Mouse (Mus musculus) MEL (cell line): ENCODE results near the gene Dpy19l3. TPM values are rescaled to one million over a fixed set of nuclear protein-coding genes. Genes with fewer than 3 reads are reported as not detected.

ENCODE experiments used
- DNase-seq: peaks from one replicate; pipeline ENCODE4 v3.0.0; 2011; ENCODE audit warnings: low read depth, low spot score
- H3K27ac ChIP-seq: 2 replicates; pipeline ENCODE4 v1.5.1; 2012; ENCODE audit warnings: low read depth, mild to moderate bottlenecking, control low read depth, low read length, moderate library complexity; ENCODE audit not compliant: control insufficient read depth
- H3K27me3 ChIP-seq, 2 experiments: fragments of 150-350 bp in 1 of 2; sonication (generic) in 1 of 2; 2 replicates each; pipeline ENCODE4 v1.6.1; 2012; ENCODE audit warnings: low read length in 2 of 2, mild to moderate bottlenecking in 2 of 2, improper control_type of control experiment in 1 of 2, moderate library complexity in 1 of 2; ENCODE audit not compliant: insufficient read depth in 2 of 2, control insufficient read depth in 1 of 2
- H3K36me3 ChIP-seq, 2 experiments: 2 replicates each; pipeline ENCODE4 v1.6.1; 2012 to 2014; ENCODE audit warnings: low read length in 2 of 2, improper control_type of control experiment in 1 of 2, inconsistent platforms in 1 of 2, mild to moderate bottlenecking in 1 of 2; ENCODE audit not compliant: insufficient read depth in 2 of 2, control insufficient read depth in 1 of 2
- H3K4me1 ChIP-seq, 2 experiments: fragments of 150-350 bp in 1 of 2; sonication (generic) in 1 of 2; 2 replicates each; pipeline ENCODE4 v1.6.1; 2012; ENCODE audit warnings: low read length in 2 of 2, improper control_type of control experiment in 1 of 2, mild to moderate bottlenecking in 1 of 2; ENCODE audit not compliant: insufficient read depth in 2 of 2, control insufficient read depth in 1 of 2
- H3K4me3 ChIP-seq, 2 experiments: fragments of 150-350 bp in 1 of 2; sonication (generic) in 1 of 2; 2 replicates each; pipeline ENCODE4 v1.5.1; 2012; ENCODE audit warnings: low read depth in 2 of 2, low read length in 2 of 2, mild to moderate bottlenecking in 2 of 2, moderate library complexity in 2 of 2, control low read depth in 1 of 2, improper control_type of control experiment in 1 of 2; ENCODE audit not compliant: control insufficient read depth in 1 of 2, insufficient read depth in 1 of 2
- H3K79me2 ChIP-seq: 2 replicates; pipeline ENCODE4 v1.6.1; 2012; ENCODE audit warnings: mild to moderate bottlenecking, low read length, moderate library complexity; ENCODE audit not compliant: control insufficient read depth, poor library complexity, insufficient read depth
- H3K9ac ChIP-seq: 2 replicates; pipeline ENCODE4 v1.6.1; 2012; ENCODE audit warnings: low read depth, mild to moderate bottlenecking, control low read depth, low read length, moderate library complexity; ENCODE audit not compliant: control insufficient read depth, poor library complexity, severe bottlenecking
- H3K9me3 ChIP-seq: fragments of 150-350 bp; sonication (generic); replicated peaks from 2 replicates; pipeline ENCODE4 v1.6.1; 2012; ENCODE audit warnings: mild to moderate bottlenecking, low read length, improper control_type of control experiment, moderate library complexity; ENCODE audit not compliant: insufficient read depth
- BHLHE40 ChIP-seq: IDR thresholded peaks from 2 replicates; pipeline ENCODE4 v1.6.1; 2012; ENCODE audit warnings: low read depth, mild to moderate bottlenecking, inconsistent platforms, low read length, improper control_type of control experiment, borderline replicate concordance
- CHD1 ChIP-seq: IDR thresholded peaks from 2 replicates; pipeline ENCODE4 v1.6.1; 2012; ENCODE audit warnings: low read depth, mild to moderate bottlenecking, inconsistent platforms, low read length, improper control_type of control experiment
- CHD2 ChIP-seq: IDR thresholded peaks from 2 replicates; pipeline ENCODE4 v1.6.1; 2011; ENCODE audit warnings: low read length, improper control_type of control experiment
- CTCF ChIP-seq, 3 experiments: IDR thresholded peaks in 2 of 3; conservative IDR thresholded peaks in 1 of 3; 2 replicates each; pipeline ENCODE4 v1.5.1; 2011 to 2012; ENCODE audit warnings: low read length in 3 of 3, low read depth in 2 of 3, mild to moderate bottlenecking in 2 of 3, improper control_type of control experiment in 1 of 3, inconsistent platforms in 1 of 3, mixed read lengths in 1 of 3, moderate library complexity in 1 of 3; ENCODE audit not compliant: control insufficient read depth in 1 of 3, insufficient read depth in 1 of 3, poor library complexity in 1 of 3, severe bottlenecking in 1 of 3
- ELF1 ChIP-seq: IDR thresholded peaks from 2 replicates; pipeline ENCODE4 v1.6.1; 2014; ENCODE audit warnings: low read depth, mild to moderate bottlenecking, inconsistent platforms, low read length, improper control_type of control experiment, moderate library complexity
- EP300 ChIP-seq, 2 experiments: IDR thresholded peaks; 2 replicates each; pipeline ENCODE4 v1.6.1; 2011; ENCODE audit warnings: improper control_type of control experiment in 2 of 2, low read length in 2 of 2, low read depth in 1 of 2, mild to moderate bottlenecking in 1 of 2
- ETS1 ChIP-seq: IDR thresholded peaks from 2 replicates; pipeline ENCODE4 v1.6.1; 2012; ENCODE audit warnings: low read depth, mild to moderate bottlenecking, inconsistent platforms, low read length, improper control_type of control experiment, moderate library complexity
- GABPA ChIP-seq: IDR thresholded peaks from 2 replicates; pipeline ENCODE4 v1.6.1; 2012; ENCODE audit warnings: low read depth, mild to moderate bottlenecking, inconsistent platforms, low read length, improper control_type of control experiment, moderate library complexity
- GATA1 ChIP-seq: IDR thresholded peaks from 2 replicates; pipeline ENCODE4 v1.6.1; 2011; ENCODE audit warnings: low read depth, low read length, improper control_type of control experiment
- HCFC1 ChIP-seq: IDR thresholded peaks from 2 replicates; pipeline ENCODE4 v1.6.1; 2012; ENCODE audit warnings: low read depth, mild to moderate bottlenecking, inconsistent platforms, low read length, improper control_type of control experiment, moderate library complexity
- JUND ChIP-seq: IDR thresholded peaks from 2 replicates; pipeline ENCODE4 v1.6.1; 2011; ENCODE audit warnings: low read depth, mild to moderate bottlenecking, improper control_type of control experiment, low read length
- MAFK ChIP-seq: IDR thresholded peaks from 2 replicates; pipeline ENCODE4 v1.6.1; 2011; ENCODE audit warnings: low read depth, mild to moderate bottlenecking, low read length, improper control_type of control experiment, borderline replicate concordance
- MAX ChIP-seq: IDR thresholded peaks from 2 replicates; pipeline ENCODE4 v1.6.1; 2011; ENCODE audit warnings: low read length, improper control_type of control experiment
- MEF2A ChIP-seq: IDR thresholded peaks from 2 replicates; pipeline ENCODE4 v1.6.1; 2014; ENCODE audit warnings: low read depth, mild to moderate bottlenecking, inconsistent platforms, low read length, improper control_type of control experiment; ENCODE audit not compliant: poor library complexity, insufficient replicate concordance, severe bottlenecking; ENCODE audit errors: extremely low read depth
- MYC ChIP-seq: IDR thresholded peaks from 2 replicates; pipeline ENCODE4 v1.6.1; 2011; ENCODE audit warnings: low read depth, mild to moderate bottlenecking, low read length, improper control_type of control experiment, moderate library complexity
- NELFE ChIP-seq: IDR thresholded peaks from 2 replicates; pipeline ENCODE4 v1.6.1; 2011; ENCODE audit warnings: low read depth, low read length, improper control_type of control experiment
- NRF1 ChIP-seq: IDR thresholded peaks from 2 replicates; pipeline ENCODE4 v1.6.1; 2014; ENCODE audit warnings: low read depth, mild to moderate bottlenecking, inconsistent platforms, low read length, improper control_type of control experiment, moderate library complexity; ENCODE audit not compliant: poor library complexity, insufficient read depth, severe bottlenecking
- POLR2A ChIP-seq, 2 experiments: IDR thresholded peaks; 2 replicates each; pipeline ENCODE4 v1.6.1; 2011 to 2012; ENCODE audit warnings: low read length in 2 of 2, mild to moderate bottlenecking in 2 of 2, control low read depth in 1 of 2, improper control_type of control experiment in 1 of 2, low read depth in 1 of 2, moderate library complexity in 1 of 2; ENCODE audit not compliant: control insufficient read depth in 1 of 2, insufficient read depth in 1 of 2, poor library complexity in 1 of 2
- POLR2AphosphoS2 ChIP-seq: IDR thresholded peaks from 2 replicates; pipeline ENCODE4 v1.6.1; 2011; ENCODE audit warnings: low read length, improper control_type of control experiment
- POLR2AphosphoS5 ChIP-seq: IDR thresholded peaks from 2 replicates; pipeline ENCODE4 v1.6.1; 2012; ENCODE audit warnings: low read depth, borderline replicate concordance, mild to moderate bottlenecking, inconsistent platforms, low read length, moderate library complexity, mixed read lengths
- RCOR1 ChIP-seq: IDR thresholded peaks from 2 replicates; pipeline ENCODE4 v1.6.1; 2012; ENCODE audit warnings: low read depth, mild to moderate bottlenecking, inconsistent platforms, low read length, improper control_type of control experiment
- SMC3 ChIP-seq: IDR thresholded peaks from 2 replicates; pipeline ENCODE4 v1.6.1; 2011; ENCODE audit warnings: low read depth, low read length, improper control_type of control experiment
- TAL1 ChIP-seq: IDR thresholded peaks from 2 replicates; pipeline ENCODE4 v1.6.1; 2012; ENCODE audit warnings: mild to moderate bottlenecking, inconsistent platforms, low read length, moderate library complexity, mixed read lengths
- TCF12 ChIP-seq: IDR thresholded peaks from 2 replicates; pipeline ENCODE4 v1.6.1; 2014; ENCODE audit warnings: low read depth, mild to moderate bottlenecking, inconsistent platforms, low read length, improper control_type of control experiment, moderate library complexity
- USF1 ChIP-seq: IDR thresholded peaks from 2 replicates; pipeline ENCODE4 v1.6.1; 2014; ENCODE audit warnings: low read depth, mild to moderate bottlenecking, inconsistent platforms, low read length, improper control_type of control experiment, moderate library complexity
- USF2 ChIP-seq, 2 experiments: IDR thresholded peaks; 2 replicates each; pipeline ENCODE4 v1.6.1; 2011 to 2012; ENCODE audit warnings: improper control_type of control experiment in 2 of 2, low read length in 2 of 2, borderline replicate concordance in 1 of 2, inconsistent platforms in 1 of 2, low read depth in 1 of 2, mild to moderate bottlenecking in 1 of 2; ENCODE audit not compliant: insufficient read depth in 1 of 2
- ZC3H11A ChIP-seq: IDR thresholded peaks from 2 replicates; pipeline ENCODE4 v1.6.1; 2012; ENCODE audit warnings: low read depth, mild to moderate bottlenecking, inconsistent platforms, low read length, improper control_type of control experiment
- ZKSCAN1 ChIP-seq: IDR thresholded peaks from 2 replicates; pipeline ENCODE4 v1.6.1; 2012; ENCODE audit warnings: low read depth, mild to moderate bottlenecking, inconsistent platforms, low read length, improper control_type of control experiment, moderate library complexity
- ZMIZ1 ChIP-seq: IDR thresholded peaks from 2 replicates; pipeline ENCODE4 v1.6.1; 2012; ENCODE audit warnings: low read depth, mild to moderate bottlenecking, inconsistent platforms, low read length, improper control_type of control experiment, moderate library complexity
- ZNF384 ChIP-seq: IDR thresholded peaks from 2 replicates; pipeline ENCODE4 v1.6.1; 2012; ENCODE audit warnings: low read depth, mild to moderate bottlenecking, inconsistent platforms, low read length, improper control_type of control experiment
- polyA plus RNA-seq, 2 experiments: library from polyadenylated mRNA; stranded (reverse) in 1 of 2; unstranded in 1 of 2; fragments of >175 nt in 1 of 2; fragments of >200 nt in 1 of 2; gene quantifications; 2 replicates each; pipeline versions ENCODE4 v1.2.1 to v1.2.4; 2012; ENCODE audit warnings: low replicate concordance in 2 of 2, low read depth in 1 of 2; ENCODE audit not compliant: insufficient read length in 2 of 2, insufficient read depth in 1 of 2, missing spikeins in 1 of 2
- total RNA-seq: library from RNA; depleted of rRNA; stranded (reverse); fragments of 300-350 nt; gene quantifications from 2 replicates; pipeline ENCODE4 v1.2.3, GENCODE M21; 2012

Gene Dpy19l3
- total and polyA plus RNA-seq, 3 experiments = 7.4 to 9.9 TPM; not detected in 1

DNA sequence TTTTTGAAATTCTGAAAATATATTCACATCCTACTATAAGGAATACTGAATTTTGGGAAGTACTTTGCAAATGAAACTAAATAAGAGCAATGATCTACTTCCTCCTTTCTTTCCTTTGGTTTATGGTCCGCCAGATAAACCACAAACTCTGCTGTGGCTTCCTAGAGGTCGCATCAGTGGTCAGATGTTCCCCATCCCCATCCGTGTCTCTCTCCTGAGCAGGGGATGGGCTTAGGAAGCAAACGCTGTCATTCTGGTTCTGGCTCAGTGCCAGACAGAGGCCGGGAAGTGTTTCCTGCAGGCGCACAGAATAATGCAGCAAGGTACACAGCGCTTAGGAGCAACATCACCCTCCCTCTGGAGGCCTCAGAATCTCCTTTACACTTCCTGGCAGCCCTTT lies 41.9 kb upstream of the Dpy19l3 start:
- H3K79me2 ChIP-seq = peaks cover 4% of the 10 kb centered on the region
- peak; percentile 71 for DNase-seq
- H3K9me3 ChIP-seq = no peaks in the 10 kb centered on the region
- H3K4me1 ChIP-seq = peaks cover 22 to 50% of the 10 kb centered on the region in 2 experiments
- peaks cover 17 to 65% of the 10 kb centered on the region in 2 experiments for H3K36me3 ChIP-seq
- peak overlapping the region; percentile 27 for H3K27ac ChIP-seq
- H3K9ac ChIP-seq = no peak overlapping the region
- H3K27me3 ChIP-seq = no peaks in the 10 kb centered on the region
- no peak overlapping the region for H3K4me3 ChIP-seq
- TF ChIP-seq TCF12 (no peak), EP300 (IDR thresholded peaks at IDR 0.05; ENCODE audit: low read depth in 1 of 2, low read length in 2 of 2) (peak; percentile 57 to 66; a peak in 3 of 4 replicates), GATA1 (peak; percentile 53; the same call in 1 of the 2 replicates), MAFK (no peak), ZMIZ1 (no peak), TAL1 (peak; percentile 38), ELF1 (no peak), MAX (no peak), RCOR1 (peak; percentile 79), ETS1 (peak; percentile 64), BHLHE40 (peak; percentile 54; the same call in 1 of the 2 replicates)

DNA sequence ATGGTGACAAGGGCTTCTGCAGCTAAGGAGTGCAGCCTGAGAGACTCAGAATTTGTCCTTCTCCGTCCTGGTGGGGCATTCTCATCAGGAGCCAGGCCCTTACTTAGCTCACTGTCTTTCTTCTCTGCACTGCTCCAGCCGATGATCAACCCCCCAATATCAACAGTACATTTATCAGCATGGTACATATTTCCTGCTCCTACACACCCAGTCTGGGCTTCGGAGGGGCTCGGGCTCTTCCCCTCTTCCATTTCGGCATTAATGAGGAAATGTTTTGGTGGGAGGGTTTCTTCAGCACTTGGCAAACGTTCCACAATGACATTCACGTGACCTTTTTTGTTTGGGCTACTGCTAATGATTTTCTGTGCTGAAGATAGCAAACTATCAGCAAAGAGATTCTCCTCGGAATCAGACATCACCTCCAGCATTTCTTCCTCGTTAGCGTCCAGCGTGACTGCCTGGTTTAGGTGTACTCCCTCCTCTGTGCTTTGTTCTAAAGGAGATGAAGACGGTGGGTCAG lies 40.0 kb upstream of the Dpy19l3 start:
- Histone ChIP-seq H3K9ac (no peak overlapping the region), H3K79me2 (0 out of 2 replicates have a peak, but pooled peaks cover 1% of the 10 kb centered on the region), H3K4me1 (peaks cover 22 to 48% of the 10 kb centered on the region in 2 experiments), H3K4me3 (no peak overlapping the region), H3K36me3 (peaks cover 26 to 62% of the 10 kb centered on the region in 2 experiments), H3K27ac (peak overlapping the region; percentile 55), H3K27me3 (no peaks in the 10 kb centered on the region), H3K9me3 (no peaks in the 10 kb centered on the region)
- DNase-seq = peak; percentile 87
- no peak for TF ChIP-seq SMC3
- no peak; the same call in none of the 2 replicates for TF ChIP-seq MAX
- TF ChIP-seq ZNF384 = no peak
- TF ChIP-seq ZC3H11A = no peak
- no peak for TF ChIP-seq CTCF (IDR thresholded peaks at IDR 0.05 in 2 of 3, conservative IDR thresholded peaks at IDR 0.05 in 1 of 3; ENCODE audit: control insufficient read depth in 1 of 3, insufficient read depth in 1 of 3, low read depth in 2 of 3, low read length in 3 of 3, poor library complexity in 1 of 3, severe bottlenecking in 1 of 3)
- TF ChIP-seq CHD2 = no peak
- no peak for TF ChIP-seq POLR2AphosphoS5
- TF ChIP-seq NRF1 = no peak
- no peak for TF ChIP-seq ZMIZ1
- TF ChIP-seq HCFC1 = peak; percentile 38; the same call in 1 of the 2 replicates
- peak; percentile 82 to 84 for TF ChIP-seq EP300 (IDR thresholded peaks at IDR 0.05; ENCODE audit: low read depth in 1 of 2, low read length in 2 of 2)
- 0 out of 4 replicates have a peak, but pooled peaks of 1 of the 2 experiments have one; percentile 32 for TF ChIP-seq USF2 (IDR thresholded peaks at IDR 0.05; ENCODE audit: borderline replicate concordance in 1 of 2, insufficient read depth in 1 of 2, low read depth in 1 of 2, low read length in 2 of 2)
- peak; percentile 88 for TF ChIP-seq USF1
- TF ChIP-seq ELF1 = peak; percentile 37; the same call in 1 of the 2 replicates
- no peak for TF ChIP-seq CHD1
- no peak for TF ChIP-seq JUND
- no peak for TF ChIP-seq MEF2A
- TF ChIP-seq MYC = 0 out of 2 replicates have a peak, but pooled peaks have one; percentile 19
- no peak for TF ChIP-seq POLR2AphosphoS2
- no peak for TF ChIP-seq GABPA
- peak; percentile 91 for TF ChIP-seq BHLHE40
- TF ChIP-seq ZKSCAN1 = no peak
- no peak for TF ChIP-seq NELFE
- 0 out of 4 replicates have a peak, but pooled peaks of 1 of the 2 experiments have one; percentile 28 for TF ChIP-seq POLR2A (IDR thresholded peaks at IDR 0.05; ENCODE audit: control insufficient read depth in 1 of 2, insufficient read depth in 1 of 2, low read depth in 1 of 2, low read length in 2 of 2, poor library complexity in 1 of 2)
